Mouse (Mus musculus): ENCODE data around the gene Nudt6. TPM values are rescaled to one million over a fixed set of nuclear protein-coding genes. Genes with fewer than 3 reads are reported as not detected.
A peak's percentile ranks its signal among the peaks of the same experiment; 100 is the strongest.

The Nudt6 gene
- total RNA-seq (2014; rRNA removed) (4.5 and 6.6 TPM in 2 replicates), polyA plus RNA-seq (2015; fragmentation: Nextera tagmentation; extraction: Ambion mirVana) (10.2 and 14.8 TPM in 2 replicates)

- peak; percentile 87 for ATAC-seq
- 0 out of 2 replicates have a peak, but pooled peaks have one; percentile 4 for TF ChIP-seq CTCF (IDR thresholded peaks at IDR 0.05; ENCODE audit: low read depth)
- Histone ChIP-seq H3K9ac (peak within 1 kb of the TSS; percentile 84), H3K4me2 (ENCODE audit: low read depth) (peak within 1 kb of the TSS; percentile 80), H3K36me3 (ENCODE audit: insufficient read depth) (no peaks in the 10 kb centered on the region), H3K9me3 (ENCODE audit: low read length) (no peaks in the 10 kb centered on the region), H3K4me3 (ENCODE audit: low read depth, low read length) (peak within 1 kb of the TSS; percentile 96), H3K4me1 (ENCODE audit: insufficient read depth) (peaks cover 4% of the 10 kb centered on the region), H3K27me3 (ENCODE audit: insufficient read depth, low read length) (no peaks in the 10 kb centered on the region), H3K27ac (ENCODE audit: low read depth, low read length) (peak within 1 kb of the TSS; percentile 96)
- WGBS = under 1% methylated on average over 50 of the region's 50 CpGs
- DNase-seq = peak; percentile 98
Measured at GRCm38 (mm10) chr3:37420072-37420471, at the start of gene Nudt6. Gene Nudt6, minus strand, starts transcription at chr3:37420211.

- H3K36me3 ChIP-seq (ENCODE audit: insufficient read depth) = no peaks in the 10 kb centered on the region; the same call in 1 of the 2 replicates
- H3K27me3 ChIP-seq (ENCODE audit: insufficient read depth, low read length) = no peaks in the 10 kb centered on the region
- ATAC-seq (no peak), DNase-seq (no peak)
- H3K27ac ChIP-seq (ENCODE audit: low read depth, low read length) = no peak overlapping the region
- TF ChIP-seq CTCF (IDR thresholded peaks at IDR 0.05; ENCODE audit: low read depth) = no peak
- H3K9ac ChIP-seq = no peak overlapping the region
- H3K4me1 ChIP-seq (ENCODE audit: insufficient read depth) = no peaks in the 10 kb centered on the region
- WGBS = 81% methylated on average over 4 of the region's 4 CpGs
- no peak overlapping the region for H3K4me3 ChIP-seq (ENCODE audit: low read depth, low read length)
- H3K9me3 ChIP-seq (ENCODE audit: low read length) = no peaks in the 10 kb centered on the region
- H3K4me2 ChIP-seq (ENCODE audit: low read depth) = no peak overlapping the region
Measured at GRCm38 (mm10) chr3:37469353-37469752, 49.3 kb upstream of the Nudt6 start.

- H3K4me3 ChIP-seq (ENCODE audit: low read depth, low read length) = no peak overlapping the region
- WGBS = 91% methylated on average over 2 of the region's 2 CpGs
- H3K4me1 ChIP-seq (ENCODE audit: insufficient read depth) = no peaks in the 10 kb centered on the region
- no peak overlapping the region for H3K9ac ChIP-seq
- DNase-seq = peak; percentile 41
- H3K9me3 ChIP-seq (ENCODE audit: low read length) = no peaks in the 10 kb centered on the region
- peak; percentile 84 for TF ChIP-seq CTCF (IDR thresholded peaks at IDR 0.05; ENCODE audit: low read depth)
- no peak overlapping the region for H3K4me2 ChIP-seq (ENCODE audit: low read depth)
- ATAC-seq = peak; percentile 75
- H3K27me3 ChIP-seq (ENCODE audit: insufficient read depth, low read length) = no peaks in the 10 kb centered on the region
- no peaks in the 10 kb centered on the region; the same call in 1 of the 2 replicates for H3K36me3 ChIP-seq (ENCODE audit: insufficient read depth)
- H3K27ac ChIP-seq (ENCODE audit: low read depth, low read length) = no peak overlapping the region
Measured at GRCm38 (mm10) chr3:37468170-37468569, 48.2 kb upstream of the Nudt6 start.

- DNase-seq (no peak), ATAC-seq (no peak)
- no peak overlapping the region for H3K9ac ChIP-seq
- 90% methylated on average over 1 of the region's 1 CpGs for WGBS
- H3K27ac ChIP-seq (ENCODE audit: low read depth, low read length) = no peak overlapping the region
- no peaks in the 10 kb centered on the region for H3K4me1 ChIP-seq (ENCODE audit: insufficient read depth)
- no peak for TF ChIP-seq CTCF (IDR thresholded peaks at IDR 0.05; ENCODE audit: low read depth)
- no peak overlapping the region for H3K4me2 ChIP-seq (ENCODE audit: low read depth)
- H3K9me3 ChIP-seq (ENCODE audit: low read length) = no peaks in the 10 kb centered on the region
- H3K27me3 ChIP-seq (ENCODE audit: insufficient read depth, low read length) = no peaks in the 10 kb centered on the region
- H3K4me3 ChIP-seq (ENCODE audit: low read depth, low read length) = no peak overlapping the region
- 0 out of 2 replicates have a peak, but pooled peaks cover 3% of the 10 kb centered on the region for H3K36me3 ChIP-seq (ENCODE audit: insufficient read depth)
Measured at GRCm38 (mm10) chr3:37455992-37456391, 36.0 kb upstream of the Nudt6 start.

GRCm38 (mm10) chr3:37443409-37443808, 23.4 kb upstream of the Nudt6 start:
- ATAC-seq = no peak
- no peak for TF ChIP-seq CTCF (IDR thresholded peaks at IDR 0.05; ENCODE audit: low read depth)
- Histone ChIP-seq H3K36me3 (ENCODE audit: insufficient read depth) (peaks cover 15% of the 10 kb centered on the region), H3K4me2 (ENCODE audit: low read depth) (no peak overlapping the region), H3K9ac (no peak overlapping the region), H3K4me3 (ENCODE audit: low read depth, low read length) (no peak overlapping the region), H3K27ac (ENCODE audit: low read depth, low read length) (no peak overlapping the region), H3K27me3 (ENCODE audit: insufficient read depth, low read length) (no peaks in the 10 kb centered on the region), H3K4me1 (ENCODE audit: insufficient read depth) (no peaks in the 10 kb centered on the region), H3K9me3 (ENCODE audit: low read length) (no peaks in the 10 kb centered on the region)
- WGBS = 89% methylated on average over 2 of the region's 2 CpGs
- DNase-seq = no peak

GRCm38 (mm10) chr3:37439770-37440169, 19.8 kb upstream of the Nudt6 start:
- Histone ChIP-seq H3K27ac (ENCODE audit: low read depth, low read length) (no peak overlapping the region), H3K9ac (no peak overlapping the region), H3K36me3 (ENCODE audit: insufficient read depth) (peaks cover 20% of the 10 kb centered on the region), H3K4me1 (ENCODE audit: insufficient read depth) (no peaks in the 10 kb centered on the region), H3K9me3 (ENCODE audit: low read length) (no peaks in the 10 kb centered on the region), H3K4me2 (ENCODE audit: low read depth) (no peak overlapping the region), H3K4me3 (ENCODE audit: low read depth, low read length) (no peak overlapping the region), H3K27me3 (ENCODE audit: insufficient read depth, low read length) (no peaks in the 10 kb centered on the region)
- ATAC-seq (no peak), DNase-seq (no peak)
- no peak for TF ChIP-seq CTCF (IDR thresholded peaks at IDR 0.05; ENCODE audit: low read depth)
- WGBS = 86% methylated on average over 1 of the region's 1 CpGs

GRCm38 (mm10) chr3:37430359-37430758, 10.3 kb upstream of the Nudt6 start:
- Histone ChIP-seq H3K36me3 (ENCODE audit: insufficient read depth) (peaks cover 25% of the 10 kb centered on the region), H3K27ac (ENCODE audit: low read depth, low read length) (no peak overlapping the region), H3K4me2 (ENCODE audit: low read depth) (no peak overlapping the region), H3K9ac (no peak overlapping the region), H3K9me3 (ENCODE audit: low read length) (no peaks in the 10 kb centered on the region), H3K27me3 (ENCODE audit: insufficient read depth, low read length) (no peaks in the 10 kb centered on the region), H3K4me1 (ENCODE audit: insufficient read depth) (no peaks in the 10 kb centered on the region), H3K4me3 (ENCODE audit: low read depth, low read length) (no peak overlapping the region)
- no peak for TF ChIP-seq CTCF (IDR thresholded peaks at IDR 0.05; ENCODE audit: low read depth)
- DNase-seq = no peak
- no peak for ATAC-seq
